Mouse (Mus musculus) cerebellum, adult 2 months (tissue): Measurements from ENCODE around the gene Dzip1. TPM values are rescaled to one million over a fixed set of nuclear protein-coding genes. Genes with fewer than 3 reads are reported as not detected.

Experiments used
- DNase-seq, 2 experiments: peaks; one replicate each; pipeline ENCODE4 v3.0.0; 2021
- H3K27ac ChIP-seq: fragments of 200-500 bp; 2 replicates; pipeline ENCODE4 v1.5.1; 2012; ENCODE audit warnings: low read length, control low read depth, inconsistent platforms; ENCODE audit not compliant: insufficient read depth
- H3K27me3 ChIP-seq: fragments of 200-500 bp; 2 replicates; pipeline ENCODE4 v1.6.1; 2012; ENCODE audit warnings: inconsistent platforms, mild to moderate bottlenecking, low read length, moderate library complexity; ENCODE audit not compliant: control insufficient read depth, insufficient read depth
- H3K4me1 ChIP-seq: fragments of 200-500 bp; 2 replicates; pipeline ENCODE4 v1.6.1; 2011; ENCODE audit warnings: low read length; ENCODE audit not compliant: control insufficient read depth, insufficient read depth
- H3K4me3 ChIP-seq: fragments of 200-500 bp; replicated peaks from 2 replicates; pipeline ENCODE3; 2011; ENCODE audit warnings: mild to moderate bottlenecking, low read depth, low read length, control low read depth; ENCODE audit not compliant: insufficient read depth
- CTCF ChIP-seq: fragments of 200-500 bp; IDR thresholded peaks from 2 replicates; pipeline ENCODE4 v1.5.1; 2011; ENCODE audit warnings: low read depth, mild to moderate bottlenecking, control low read depth, low read length, moderate library complexity, borderline replicate concordance; ENCODE audit not compliant: insufficient read depth
- POLR2A ChIP-seq: fragments of 200-500 bp; IDR thresholded peaks from 2 replicates; pipeline ENCODE4 v1.6.1; 2011; ENCODE audit warnings: low read length, control low read depth, borderline replicate concordance; ENCODE audit not compliant: insufficient read depth
- WGBS: fragments of 180-500 bp; shearing (Covaris S2); methylation state at CpG from one replicate; pipeline ENCODE4 v1.1.7; 2018; 5-methylcytosine and 5-hydroxymethylcytosine counted together
- polyA plus RNA-seq: library from polyadenylated mRNA; depleted of rRNA; stranded (reverse); fragments of >200 nt; gene quantifications from 2 replicates; pipeline ENCODE4 v1.2.3, GENCODE M21; 2012

The Dzip1 gene
- polyA plus RNA-seq, 1 experiment: 75.3 TPM

DNA sequence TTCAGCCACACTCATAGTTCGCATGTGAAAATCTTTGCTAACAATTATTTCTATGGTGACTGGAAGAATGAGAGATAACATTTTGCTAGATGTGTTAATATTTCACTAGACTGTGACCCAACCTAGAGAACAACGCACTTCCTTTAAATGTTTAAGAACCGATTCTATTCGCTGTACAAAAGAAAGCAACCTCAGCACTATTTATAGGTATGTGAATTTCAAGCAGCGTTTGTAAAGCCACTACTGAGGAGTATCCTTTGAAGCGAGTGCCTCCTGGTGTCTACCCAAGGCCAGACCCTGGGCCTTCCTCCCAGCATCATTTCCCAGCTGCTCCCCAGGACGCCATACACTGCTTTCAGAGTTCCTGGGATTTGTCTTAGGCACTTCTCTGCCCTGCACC lies 4.6 kb downstream of the Dzip1 start:
- Histone ChIP-seq H3K4me3 (no peak overlapping the region), H3K4me1 (peaks cover 8% of the 10 kb centered on the region), H3K27ac (no peak overlapping the region), H3K27me3 (no peaks in the 10 kb centered on the region)
- WGBS: 81% methylated on average over 7 of the region's 7 CpGs
- no peak for TF ChIP-seq POLR2A
- no peak for DNase-seq

- Histone ChIP-seq H3K27me3 (no peaks in the 10 kb centered on the region), H3K4me3 (no peak overlapping the region), H3K4me1 (peaks cover 5% of the 10 kb centered on the region; the same call in 1 of the 2 replicates), H3K27ac (no peak overlapping the region)
- 73% methylated on average over 8 of the region's 8 CpGs for WGBS
- peak in 1 of 2 experiments; percentile 32 for DNase-seq
- TF ChIP-seq CTCF: peak; percentile 29; the same call in 1 of the 2 replicates
- TF ChIP-seq POLR2A: no peak
Measured at GRCm38 (mm10) chr14:118919025-118919424, 6.2 kb downstream of the Dzip1 start.

- no peak overlapping the region for H3K27ac ChIP-seq
Measured at GRCm38 (mm10) chr14:118913651-118914050, 11.6 kb downstream of the Dzip1 start.

GRCm38 (mm10) chr14:118911521-118911920 lies 13.7 kb downstream of the Dzip1 start:
- no peak for DNase-seq
- Histone ChIP-seq H3K27ac (no peak overlapping the region), H3K4me3 (no peak overlapping the region), H3K4me1 (peaks cover 3% of the 10 kb centered on the region), H3K27me3 (no peaks in the 10 kb centered on the region)
- TF ChIP-seq CTCF: no peak
- WGBS: 82% methylated on average over 6 of the region's 6 CpGs

More at GRCm38 (mm10) chr14:118913651-118914050, 11.6 kb downstream of the Dzip1 start:
- whole genome bisulfite sequencing: 83% methylated on average over 5 of the region's 5 CpGs
- no peak overlapping the region for H3K4me3 ChIP-seq
- no peak for DNase-seq
- no peaks in the 10 kb centered on the region for H3K27me3 ChIP-seq
- H3K4me1 ChIP-seq: peaks cover 3% of the 10 kb centered on the region
- no peak for TF ChIP-seq CTCF
- no peak for TF ChIP-seq POLR2A

- Histone ChIP-seq H3K4me1 (peaks cover 3% of the 10 kb centered on the region), H3K27ac (no peak overlapping the region), H3K27me3 (no peaks in the 10 kb centered on the region), H3K4me3 (no peak overlapping the region)
- 65% methylated on average over 29 of the region's 29 CpGs for WGBS
- DNase-seq: peak; percentile 47 to 61
- TF ChIP-seq POLR2A (no peak), CTCF (peak; percentile 74)
Measured at GRCm38 (mm10) chr14:118910332-118911222, 14.7 kb downstream of the Dzip1 start.

GRCm38 (mm10) chr14:118909872-118910271 lies 15.4 kb downstream of the Dzip1 start:
- no peaks in the 10 kb centered on the region for H3K27me3 ChIP-seq
- TF ChIP-seq CTCF (no peak), POLR2A (no peak)
- DNase-seq: no peak
- no peak overlapping the region for H3K4me3 ChIP-seq
- WGBS: 94% methylated on average over 8 of the region's 8 CpGs
- no peak overlapping the region for H3K27ac ChIP-seq
- peaks cover 3% of the 10 kb centered on the region for H3K4me1 ChIP-seq

DNA sequence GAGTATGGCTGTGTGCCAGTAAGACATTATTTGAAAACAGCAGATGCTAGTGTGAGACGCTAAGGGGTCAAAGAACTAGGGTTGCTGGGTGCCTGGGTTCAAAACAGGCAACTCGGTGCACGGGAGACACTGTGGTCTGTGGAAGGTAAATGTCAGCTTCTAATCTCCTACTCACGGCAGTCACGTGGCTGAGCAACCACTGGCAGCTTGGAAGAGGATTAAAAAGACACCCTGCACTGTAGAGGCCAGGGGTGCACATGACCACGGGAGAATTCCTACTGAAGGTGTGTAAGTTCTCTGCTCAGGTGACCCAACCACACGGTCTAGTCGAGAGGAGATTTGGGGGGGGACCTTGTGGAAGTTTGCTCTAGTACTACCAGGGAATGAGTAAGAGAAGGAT lies 17.7 kb downstream of the Dzip1 start:
- DNase-seq: no peak
- no peak overlapping the region for H3K27ac ChIP-seq
- TF ChIP-seq CTCF (no peak), POLR2A (no peak)
- no peaks in the 10 kb centered on the region for H3K27me3 ChIP-seq
- H3K4me1 ChIP-seq: peaks cover 3% of the 10 kb centered on the region
- WGBS: 56% methylated on average over 8 of the region's 8 CpGs
- H3K4me3 ChIP-seq: no peak overlapping the region
